Mouse (Mus musculus): ENCODE measurements around the gene Cd300ld2. TPM values are rescaled to one million over a fixed set of nuclear protein-coding genes. Genes with fewer than 3 reads are reported as not detected.
"Not testable (repeated sequence)": the region's sequence is repeated elsewhere in the genome, so short reads cannot be mapped to it uniquely, and the experiment has no call there.

The Cd300ld2 gene
- total and polyA plus RNA-seq, 3 experiments: not detected

DNA sequence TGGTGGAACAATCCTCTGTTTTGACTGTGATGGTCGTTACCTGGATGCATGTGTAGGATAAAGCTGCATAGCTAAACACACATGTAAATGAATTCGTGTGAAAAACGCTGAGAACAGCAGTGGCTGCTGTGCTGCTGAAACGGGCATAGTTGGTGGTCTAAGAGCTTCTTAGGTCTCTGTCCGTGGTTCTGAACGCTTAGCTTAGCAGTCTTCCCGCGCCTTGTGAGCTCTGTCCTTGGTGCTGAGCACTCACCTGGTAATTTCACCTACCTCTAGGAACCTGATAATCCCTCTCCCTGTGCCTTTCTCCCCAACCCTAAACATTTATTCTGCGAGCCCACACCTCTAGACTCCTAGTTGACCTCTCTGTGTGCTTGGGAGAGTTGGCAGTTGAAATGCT is 36.2 kb upstream of the Cd300ld2 start:
- Histone ChIP-seq H3K27ac (ENCODE audit: control insufficient read depth, low read depth, low read length) (no peak overlapping the region), H3K4me1 (ENCODE audit: control insufficient read depth in 1 of 2, insufficient read depth in 2 of 2, low read length in 2 of 2) (no peaks in the 10 kb centered on the region), H3K9ac (ENCODE audit: control insufficient read depth, low read depth, low read length, poor library complexity, severe bottlenecking) (no peak overlapping the region), H3K79me2 (ENCODE audit: control insufficient read depth, insufficient read depth, low read length, poor library complexity) (no peaks in the 10 kb centered on the region), H3K9me3 (replicated peaks; ENCODE audit: insufficient read depth, low read length) (no peaks in the 10 kb centered on the region), H3K27me3 (ENCODE audit: control insufficient read depth in 1 of 2, insufficient read depth in 2 of 2, low read length in 2 of 2) (no peaks in the 10 kb centered on the region), H3K36me3 (ENCODE audit: control insufficient read depth in 1 of 2, insufficient read depth in 2 of 2, low read length in 2 of 2) (no peaks in the 10 kb centered on the region), H3K4me3 (ENCODE audit: control insufficient read depth in 1 of 2, insufficient read depth in 1 of 2, low read depth in 2 of 2, low read length in 2 of 2) (no peak overlapping the region)
- DNase-seq (ENCODE audit: low read depth, low spot score): peak; percentile 73
- TF ChIP-seq NRF1 (IDR thresholded peaks at IDR 0.05; ENCODE audit: insufficient read depth, low read depth, low read length, poor library complexity, severe bottlenecking) (no peak), MAFK (IDR thresholded peaks at IDR 0.05; ENCODE audit: borderline replicate concordance, low read depth, low read length) (peak; percentile 16; the same call in 1 of the 2 replicates), SIN3A (IDR thresholded peaks at IDR 0.05; ENCODE audit: low read length) (peak; percentile 89), MXI1 (IDR thresholded peaks at IDR 0.05; ENCODE audit: low read depth, low read length) (peak; percentile 68)

DNA sequence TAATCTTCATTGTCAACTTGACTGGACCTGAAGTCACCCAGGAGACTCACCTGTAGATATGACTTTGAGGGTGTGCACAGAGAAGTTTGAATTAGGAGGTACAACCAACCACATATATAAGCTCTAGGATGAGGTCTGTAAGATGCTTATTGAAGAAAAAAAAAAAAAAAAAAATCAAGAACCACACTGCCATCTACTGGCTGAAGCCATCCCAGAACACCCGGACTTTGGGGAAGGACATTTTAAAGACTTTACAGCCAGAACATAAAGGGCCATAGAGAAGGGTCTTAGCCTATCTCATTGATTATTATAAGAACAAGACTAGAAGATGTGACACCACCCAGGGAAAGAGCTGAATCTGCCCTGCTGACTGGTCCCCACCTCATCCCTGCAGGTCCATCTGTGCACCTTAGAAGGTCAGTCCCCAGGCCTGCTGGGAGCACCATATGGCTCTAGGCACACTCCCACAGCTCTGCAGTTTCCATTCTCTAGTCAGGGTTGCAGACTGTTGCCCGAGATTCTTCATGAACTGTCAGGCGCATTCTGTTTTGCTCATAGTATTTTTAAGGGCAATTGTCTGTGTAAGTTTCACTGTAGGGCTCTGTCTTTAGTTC is 33.4 kb upstream of the Cd300ld2 start:
- no peaks in the 10 kb centered on the region for H3K4me1 ChIP-seq (ENCODE audit: control insufficient read depth in 1 of 2, insufficient read depth in 2 of 2, low read length in 2 of 2)
- no peak overlapping the region for H3K27ac ChIP-seq (ENCODE audit: control insufficient read depth, low read depth, low read length)
- no peaks in the 10 kb centered on the region for H3K79me2 ChIP-seq (ENCODE audit: control insufficient read depth, insufficient read depth, low read length, poor library complexity)
- DNase-seq (ENCODE audit: low read depth, low spot score): peak; percentile 20
- no peaks in the 10 kb centered on the region for H3K27me3 ChIP-seq (ENCODE audit: control insufficient read depth in 1 of 2, insufficient read depth in 2 of 2, low read length in 2 of 2)
- no peak overlapping the region for H3K4me3 ChIP-seq (ENCODE audit: control insufficient read depth in 1 of 2, insufficient read depth in 1 of 2, low read depth in 2 of 2, low read length in 2 of 2)
- H3K9me3 ChIP-seq (replicated peaks; ENCODE audit: insufficient read depth, low read length): no peaks in the 10 kb centered on the region
- no peak overlapping the region for H3K9ac ChIP-seq (ENCODE audit: control insufficient read depth, low read depth, low read length, poor library complexity, severe bottlenecking)
- TF ChIP-seq USF2 (IDR thresholded peaks at IDR 0.05; ENCODE audit: borderline replicate concordance in 1 of 2, insufficient read depth in 1 of 2, low read depth in 1 of 2, low read length in 2 of 2) (no peak), SMC3 (IDR thresholded peaks at IDR 0.05; ENCODE audit: low read depth, low read length) (0 out of 2 replicates have a peak, but pooled peaks have one; percentile 5), ZNF384 (IDR thresholded peaks at IDR 0.05; ENCODE audit: low read depth, low read length) (peak; percentile 88), CTCF (IDR thresholded peaks at IDR 0.05 in 2 of 3, conservative IDR thresholded peaks at IDR 0.05 in 1 of 3; ENCODE audit: control insufficient read depth in 1 of 3, insufficient read depth in 1 of 3, low read depth in 2 of 3, low read length in 3 of 3, poor library complexity in 1 of 3, severe bottlenecking in 1 of 3) (peak in 2 of 3 experiments; percentile 31 to 45; a peak in 3 of 6 replicates), ELF1 (IDR thresholded peaks at IDR 0.05; ENCODE audit: low read depth, low read length) (no peak), RAD21 (IDR thresholded peaks at IDR 0.05; ENCODE audit: low read depth, low read length) (peak; percentile 33)
- H3K36me3 ChIP-seq (ENCODE audit: control insufficient read depth in 1 of 2, insufficient read depth in 2 of 2, low read length in 2 of 2): no peaks in the 10 kb centered on the region

DNA sequence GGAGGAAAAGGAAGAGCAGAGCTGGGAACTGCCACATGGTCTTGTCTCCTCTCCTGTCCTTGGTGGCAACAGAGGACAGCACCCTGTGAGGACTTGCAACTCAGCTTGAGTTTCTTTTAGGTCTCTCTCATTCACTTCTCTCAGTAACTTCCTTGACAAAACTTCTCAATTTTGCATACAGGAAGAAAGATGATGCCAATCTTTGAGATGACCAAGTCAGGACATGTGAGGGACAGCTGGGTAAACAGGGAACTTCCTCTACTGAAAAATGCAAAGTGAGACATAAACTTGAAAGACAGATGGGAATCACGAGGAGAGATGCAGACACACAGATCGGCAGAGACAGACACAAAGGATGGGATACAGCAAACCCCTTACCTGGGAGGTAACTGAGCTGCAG is 32.3 kb upstream of the Cd300ld2 start, which contains the start of gene Cd300ld3:
TSS of gene Cd300ld3 (minus strand) at position 151 of the 400 bp plus-strand sequence.
- Histone ChIP-seq H3K79me2 (ENCODE audit: control insufficient read depth, insufficient read depth, low read length, poor library complexity) (no peaks in the 10 kb centered on the region), H3K27me3 (ENCODE audit: control insufficient read depth in 1 of 2, insufficient read depth in 2 of 2, low read length in 2 of 2) (no peaks in the 10 kb centered on the region), H3K9ac (ENCODE audit: control insufficient read depth, low read depth, low read length, poor library complexity, severe bottlenecking) (no peak within 1 kb of the TSS), H3K36me3 (ENCODE audit: control insufficient read depth in 1 of 2, insufficient read depth in 2 of 2, low read length in 2 of 2) (no peaks in the 10 kb centered on the region), H3K9me3 (replicated peaks; ENCODE audit: insufficient read depth, low read length) (no peaks in the 10 kb centered on the region), H3K4me1 (ENCODE audit: control insufficient read depth in 1 of 2, insufficient read depth in 2 of 2, low read length in 2 of 2) (no peaks in the 10 kb centered on the region), H3K4me3 (ENCODE audit: control insufficient read depth in 1 of 2, insufficient read depth in 1 of 2, low read depth in 2 of 2, low read length in 2 of 2) (no peak within 1 kb of the TSS), H3K27ac (ENCODE audit: control insufficient read depth, low read depth, low read length) (no peak within 1 kb of the TSS)
- TF ChIP-seq MAZ (IDR thresholded peaks at IDR 0.05; ENCODE audit: low read depth, low read length): no peak
- no peak for TF ChIP-seq POLR2AphosphoS5 (IDR thresholded peaks at IDR 0.05; ENCODE audit: borderline replicate concordance, low read depth, low read length)
- no peak for TF ChIP-seq UBTF (IDR thresholded peaks at IDR 0.05; ENCODE audit: borderline replicate concordance, insufficient read depth, low read depth, low read length)
- no peak for TF ChIP-seq ZC3H11A (IDR thresholded peaks at IDR 0.05; ENCODE audit: low read depth, low read length)
- no peak for TF ChIP-seq POLR2AphosphoS2 (IDR thresholded peaks at IDR 0.05; ENCODE audit: low read length)
- no peak for TF ChIP-seq RCOR1 (IDR thresholded peaks at IDR 0.05; ENCODE audit: low read depth, low read length)
- TF ChIP-seq USF2 (IDR thresholded peaks at IDR 0.05; ENCODE audit: borderline replicate concordance in 1 of 2, insufficient read depth in 1 of 2, low read depth in 1 of 2, low read length in 2 of 2): no peak
- no peak for TF ChIP-seq BHLHE40 (IDR thresholded peaks at IDR 0.05; ENCODE audit: borderline replicate concordance, low read depth, low read length)
- no peak for DNase-seq (ENCODE audit: low read depth, low spot score)

GRCm38 (mm10) chr11:115037669-115038068 is 21.7 kb upstream of the Cd300ld2 start, which contains the start of gene Cd300ld5:
Gene Cd300ld5, minus strand, starts transcription at chr11:115037769.
- H3K79me2 ChIP-seq (ENCODE audit: control insufficient read depth, insufficient read depth, low read length, poor library complexity); H3K36me3 ChIP-seq (ENCODE audit: control insufficient read depth in 1 of 2, insufficient read depth in 2 of 2, low read length in 2 of 2); H3K27me3 ChIP-seq (ENCODE audit: control insufficient read depth in 1 of 2, insufficient read depth in 2 of 2, low read length in 2 of 2); H3K27ac ChIP-seq (ENCODE audit: control insufficient read depth, low read depth, low read length); H3K9ac ChIP-seq (ENCODE audit: control insufficient read depth, low read depth, low read length, poor library complexity, severe bottlenecking); H3K4me1 ChIP-seq (ENCODE audit: control insufficient read depth in 1 of 2, insufficient read depth in 2 of 2, low read length in 2 of 2); DNase-seq (ENCODE audit: low read depth, low spot score); H3K4me3 ChIP-seq (ENCODE audit: control insufficient read depth in 1 of 2, insufficient read depth in 1 of 2, low read depth in 2 of 2, low read length in 2 of 2); H3K9me3 ChIP-seq (replicated peaks; ENCODE audit: insufficient read depth, low read length): not testable (repeated sequence)

Measured in MEL (cell line).